15 mouse cellular contexts compared by ENCODE assay signal in the genomic region with DNA sequence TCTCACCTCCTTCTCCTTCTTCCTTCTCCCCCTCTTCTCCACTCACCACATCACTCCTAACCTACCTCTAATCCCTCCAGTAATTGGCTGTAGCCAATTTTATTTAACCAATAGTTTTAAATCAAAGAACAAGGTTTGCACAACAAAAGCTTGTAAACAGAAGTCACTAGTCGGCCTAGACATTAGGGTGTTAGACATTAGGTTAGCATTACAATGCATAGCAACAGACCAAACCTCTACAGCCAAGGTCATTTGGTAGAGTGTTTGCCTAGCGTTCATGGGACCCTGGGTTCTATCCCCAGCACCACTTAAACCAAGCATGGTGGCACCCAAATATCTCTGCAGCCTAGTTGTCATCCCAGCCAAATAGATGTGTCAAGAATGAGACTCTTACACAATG.
"Had no signal": no experiment of that assay in that cellular context is flagged by ENCODE, and none has a peak within 500 bp of the region (broad histone marks: within the 10 kb centered on the region; RNA-seq: fewer than 3 reads in every experiment).

No protein-coding gene starts in this region.

- H3K27me3 ChIP-seq: stomach, embryonic 15.5 days had no signal

- DNase-seq: retina, postnatal 1 day; right cerebral cortex, adult 18-20 months; right cerebral cortex, postnatal 14 days; right cerebral cortex, postnatal 25 days; right cerebral cortex, postnatal 4 days; spleen, adult 18-20 months; thymus, adult 18-20 months; thymus, adult 2 months; thymus, postnatal 14 days; thymus, postnatal 25 days; thymus, postnatal 36 days; thymus, postnatal 4 days had no signal

- H3K27ac ChIP-seq: neural tube, embryonic 15.5 days; stomach, embryonic 15.5 days; stomach, postnatal 0 days had no signal

- H3K4me3 ChIP-seq: neural tube, embryonic 15.5 days; stomach, embryonic 15.5 days had no signal

- H3K4me1 ChIP-seq: neural tube, embryonic 15.5 days; stomach, embryonic 15.5 days had no signal

- H3K9me3 ChIP-seq: neural tube, embryonic 15.5 days; stomach, embryonic 15.5 days had no signal

- H3K9ac ChIP-seq: neural tube, embryonic 15.5 days; stomach, embryonic 15.5 days had no signal

- H3K36me3 ChIP-seq: neural tube, embryonic 15.5 days; stomach, embryonic 15.5 days had no signal

- H3K4me2 ChIP-seq: neural tube, embryonic 15.5 days; stomach, embryonic 15.5 days had no signal
